Comparison of ENCODE assay signal across 8 mouse cellular contexts in the genomic region with DNA sequence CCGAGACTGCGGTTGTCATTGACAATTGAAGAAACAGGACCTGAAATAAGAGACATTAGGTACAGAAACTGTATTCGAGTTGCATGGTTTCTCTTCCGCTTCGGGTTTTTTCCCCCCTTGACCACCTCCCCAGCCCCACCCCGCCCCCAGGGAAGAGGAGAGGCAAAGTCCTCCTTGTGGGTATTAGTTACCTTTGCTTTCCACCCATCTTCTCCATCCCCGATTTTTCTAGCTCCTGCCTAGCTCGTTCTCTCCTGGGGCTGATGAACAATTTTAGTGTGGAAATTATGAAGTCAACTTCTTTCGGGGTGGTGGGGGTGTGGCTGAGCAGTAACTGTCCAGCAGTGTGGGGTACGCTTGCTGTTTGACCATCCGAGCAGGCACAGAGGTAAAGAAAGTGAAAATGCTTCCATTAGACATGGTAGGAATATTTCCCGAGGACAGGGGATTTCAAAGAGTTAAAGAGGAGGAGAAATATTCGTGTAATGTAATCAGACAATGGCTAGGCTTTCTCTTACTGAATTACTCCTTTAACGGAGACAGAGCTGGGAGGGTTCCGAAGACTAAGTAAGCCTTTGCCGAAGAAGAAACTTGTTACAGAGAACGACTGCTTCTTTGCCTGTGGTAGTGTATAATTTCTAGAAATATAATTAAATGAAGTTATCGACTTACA. TPM values are rescaled to one million over a fixed set of nuclear protein-coding genes. Genes with fewer than 3 reads are reported as not detected.
DNase-seq lines count a peak whose midpoint lies in the region; ATAC-seq and TF ChIP-seq lines count a peak whose summit lies in the region.

No protein-coding gene starts in this region.

- no peak for TF ChIP-seq EP300 in ES-Bruce4 (IDR thresholded peaks at IDR 0.05; ENCODE audit: insufficient read depth, low read depth, low read length)

- H3K4me2 ChIP-seq in heart, embryonic 12.5 days = peak overlapping the region; percentile 72
- H3K4me2 ChIP-seq in intestine, postnatal 0 days (replicated peaks; ENCODE audit: low read depth) = peak overlapping the region; percentile 70

- H3K36me3 ChIP-seq in heart, embryonic 12.5 days = no peaks in the 10 kb centered on the region
- H3K36me3 ChIP-seq in ES-Bruce4 (ENCODE audit: control insufficient read depth, insufficient read depth, low read length, poor library complexity, severe bottlenecking) = no peaks in the 10 kb centered on the region
- no peaks in the 10 kb centered on the region for H3K36me3 ChIP-seq in embryonic facial prominence, embryonic 10.5 days (replicated peaks)
- no peaks in the 10 kb centered on the region for H3K36me3 ChIP-seq in intestine, postnatal 0 days (ENCODE audit: control insufficient read depth, insufficient read depth)

- no peaks in the 10 kb centered on the region for H3K9me3 ChIP-seq in heart, embryonic 12.5 days (replicated peaks)
- H3K9me3 ChIP-seq in ES-Bruce4 (replicated peaks; ENCODE audit: control insufficient read depth, insufficient read depth, low read length, poor library complexity, severe bottlenecking) = no peaks in the 10 kb centered on the region
- H3K9me3 ChIP-seq in embryonic facial prominence, embryonic 10.5 days = no peaks in the 10 kb centered on the region
- H3K9me3 ChIP-seq in intestine, postnatal 0 days (ENCODE audit: control insufficient read depth) = no peaks in the 10 kb centered on the region

- TF ChIP-seq CTCF in ES-Bruce4 (IDR thresholded peaks at IDR 0.05; ENCODE audit: low read depth, low read length) = no peak
- no peak for TF ChIP-seq CTCF in intestine, postnatal 0 days (IDR thresholded peaks at IDR 0.05; ENCODE audit: low read depth)

- H3K9ac ChIP-seq in heart, embryonic 12.5 days = no peak overlapping the region
- no peak overlapping the region for H3K9ac ChIP-seq in ES-Bruce4 (ENCODE audit: low read depth, poor library complexity, severe bottlenecking)
- no peak overlapping the region for H3K9ac ChIP-seq in intestine, postnatal 0 days (ENCODE audit: low read depth, low read length)

- H3K4me3 ChIP-seq in heart, embryonic 12.5 days = peak overlapping the region; percentile 56
- H3K4me3 ChIP-seq in ES-Bruce4 (ENCODE audit: low read depth, low read length) = peak overlapping the region; percentile 48
- H3K4me3 ChIP-seq in embryonic facial prominence, embryonic 10.5 days = peak overlapping the region; percentile 64
- peak overlapping the region; percentile 43 for H3K4me3 ChIP-seq in intestine, postnatal 0 days (ENCODE audit: low read depth, low read length)

- H3K27me3 ChIP-seq in heart, embryonic 12.5 days (replicated peaks) = peaks cover 17% of the 10 kb centered on the region
- no peaks in the 10 kb centered on the region; the same call in 1 of the 2 replicates for H3K27me3 ChIP-seq in ES-Bruce4 (ENCODE audit: control insufficient read depth, insufficient read depth, low read length, poor library complexity, severe bottlenecking)
- H3K27me3 ChIP-seq in embryonic facial prominence, embryonic 10.5 days (replicated peaks; ENCODE audit: low read depth, poor library complexity, severe bottlenecking) = peaks cover 45% of the 10 kb centered on the region
- H3K27me3 ChIP-seq in intestine, postnatal 0 days (replicated peaks; ENCODE audit: control insufficient read depth, insufficient read depth, low read length) = peaks cover 8% of the 10 kb centered on the region

- no peak for TF ChIP-seq POLR2A in ES-Bruce4 (IDR thresholded peaks at IDR 0.05; ENCODE audit: insufficient read depth, low read length)

- WGBS in heart, embryonic 12.5 days = 18% methylated on average over 18 of the region's 18 CpGs
- WGBS in embryonic facial prominence, embryonic 10.5 days = 12% methylated on average over 18 of the region's 18 CpGs
- WGBS in intestine, postnatal 0 days = 13% methylated on average over 18 of the region's 18 CpGs

- no peak for ATAC-seq in heart, embryonic 12.5 days (ENCODE audit: insufficient number of reproducible peaks, low FRiP score)
- ATAC-seq in intestine, postnatal 0 days = no peak
- no peak; the same call in 1 of the 2 replicates for ATAC-seq in frontal cortex, adult (ENCODE audit: low TSS enrichment)

- peaks cover 10% of the 10 kb centered on the region for H3K4me1 ChIP-seq in heart, embryonic 12.5 days (replicated peaks)
- no peaks in the 10 kb centered on the region for H3K4me1 ChIP-seq in ES-Bruce4 (ENCODE audit: control insufficient read depth, insufficient read depth, low read length)
- peaks cover 15% of the 10 kb centered on the region for H3K4me1 ChIP-seq in embryonic facial prominence, embryonic 10.5 days
- no peaks in the 10 kb centered on the region for H3K4me1 ChIP-seq in intestine, postnatal 0 days (replicated peaks; ENCODE audit: control insufficient read depth, insufficient read depth, low read length)

- DNase-seq in heart, adult 8-10 months (ENCODE audit: low spot score) = no peak
- DNase-seq in embryonic facial prominence, embryonic 10.5 days (ENCODE audit: low spot score) = no peak
- peak; percentile 22 for DNase-seq in retina, embryonic 14.5 days (ENCODE audit: low spot score)
- no peak for DNase-seq in urinary bladder, postnatal 4 days (ENCODE audit: low spot score in 2 of 2)

- H3K27ac ChIP-seq in heart, embryonic 12.5 days (ENCODE audit: poor library complexity, severe bottlenecking) = no peak overlapping the region
- H3K27ac ChIP-seq in ES-Bruce4 (ENCODE audit: insufficient read depth, low read length) = no peak overlapping the region
- H3K27ac ChIP-seq in embryonic facial prominence, embryonic 10.5 days (replicated peaks) = no peak overlapping the region
- H3K27ac ChIP-seq in intestine, postnatal 0 days (ENCODE audit: low read depth, low read length) = no peak overlapping the region

RNA-seq across cellular contexts. Expression of a gene that starts 0.5 kb away (rescaled TPM):
- 0.18 and 0.20 TPM in 2 replicates for polyA plus RNA-seq in heart, embryonic 12.5 days (2016; fragmentation: Nextera tagmentation; extraction: Ambion mirVana)
- total RNA-seq in heart, adult 8-10 months (2022) = under 1 TPM; 0.19 to 0.25 (median 0.22) TPM
- not detected in 2 replicates for polyA plus RNA-seq in ES-Bruce4 (2011; ENCODE audit: insufficient read depth, insufficient read length, low read depth, missing spikeins)
- polyA plus RNA-seq in embryonic facial prominence, embryonic 10.5 days (2016; fragmentation: Nextera tagmentation; extraction: Ambion mirVana) = 0.64 and 0.82 TPM in 2 replicates
- 0.60 TPM in 2 replicates for polyA plus RNA-seq in intestine, postnatal 0 days (2015; fragmentation: Nextera tagmentation; extraction: Ambion mirVana)
